Mouse (Mus musculus): ENCODE measurements at regions not wholly inside any gene's neighbourhood (a gene's known extent, or its start where the extent isn't known, plus 50 kb on each side); places are given as distances from the start of the nearest gene placed in this dataset.
"Not testable (repeated sequence)": the region's sequence is repeated elsewhere in the genome, so short reads cannot be mapped to it uniquely, and the experiment has no call there.

DNA sequence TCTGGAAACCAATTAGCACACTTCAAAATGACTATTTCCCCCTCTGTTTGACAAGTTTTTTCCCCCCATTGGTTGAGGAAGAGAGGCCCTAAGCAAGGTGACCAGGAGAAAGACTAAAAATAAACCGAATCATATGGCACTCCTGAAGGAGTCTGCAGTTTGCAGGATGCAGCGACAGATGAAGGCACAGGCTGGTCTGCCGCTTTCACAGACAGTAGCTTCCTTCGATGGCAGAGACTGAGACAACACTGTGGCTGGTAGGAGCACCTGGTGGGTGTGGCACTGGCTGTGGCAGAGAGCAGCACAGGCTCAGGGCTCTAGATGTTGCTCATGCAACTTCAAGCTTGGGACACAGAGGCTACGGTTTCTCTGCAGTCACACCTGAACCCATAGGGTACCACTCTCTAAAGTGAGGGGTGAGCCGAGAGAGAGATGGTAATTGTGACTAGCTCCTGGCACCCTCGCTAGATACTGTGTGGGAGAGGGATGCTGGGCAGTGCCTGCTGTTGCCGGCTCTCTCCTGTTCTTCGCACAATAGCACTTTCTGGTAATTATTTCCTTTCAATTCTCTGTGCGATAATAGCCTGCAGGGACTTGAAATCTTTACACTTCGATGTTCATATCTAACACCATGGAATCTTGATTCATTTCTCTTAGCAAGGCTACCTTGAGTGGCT, 88.7 kb upstream of the Myt1l start:
- Histone ChIP-seq H3ac (ENCODE audit: control insufficient read depth, insufficient read length) (no peak overlapping the region), H3K4me3 (no peak overlapping the region), H3K27me3 (ENCODE audit: control insufficient read depth, insufficient read depth, insufficient read length) (no peaks in the 10 kb centered on the region), H3K4me2 (ENCODE audit: low read depth) (no peak overlapping the region), H3K79me2 (ENCODE audit: control insufficient read depth, insufficient read depth) (no peaks in the 10 kb centered on the region), H3K36me3 (ENCODE audit: control insufficient read depth, insufficient read depth) (no peaks in the 10 kb centered on the region)
- TF ChIP-seq TCF12 (IDR thresholded peaks at IDR 0.05; ENCODE audit: insufficient read depth, poor library complexity, severe bottlenecking) (no peak), MAX (IDR thresholded peaks at IDR 0.05; ENCODE audit: low read depth) (no peak), POLR2AphosphoS2 (IDR thresholded peaks at IDR 0.05; ENCODE audit: insufficient read length, low read depth) (no peak), MYOG (IDR thresholded peaks at IDR 0.05; ENCODE audit: control insufficient read depth in 1 of 3, insufficient read depth in 1 of 3, insufficient read length in 2 of 3, low read depth in 2 of 3) (no peak), MYOD1 (IDR thresholded peaks at IDR 0.05; ENCODE audit: control insufficient read depth in 1 of 3, insufficient read length in 2 of 3, low read depth in 2 of 3) (no peak), TCF3 (IDR thresholded peaks at IDR 0.05; ENCODE audit: insufficient read length, low read depth) (no peak), E2F4 (IDR thresholded peaks at IDR 0.05; ENCODE audit: insufficient read depth) (no peak), REST (IDR thresholded peaks at IDR 0.05; ENCODE audit: insufficient read depth, insufficient read length) (no peak), CEBPB (IDR thresholded peaks at IDR 0.05; ENCODE audit: insufficient read depth, poor library complexity, severe bottlenecking) (no peak), SRF (IDR thresholded peaks at IDR 0.05; ENCODE audit: control insufficient read depth, insufficient read length, low read depth) (no peak), USF1 (IDR thresholded peaks at IDR 0.05; ENCODE audit: low read depth) (no peak), POLR2A (IDR thresholded peaks at IDR 0.05; ENCODE audit: insufficient read length, low read depth) (no peak)

DNA sequence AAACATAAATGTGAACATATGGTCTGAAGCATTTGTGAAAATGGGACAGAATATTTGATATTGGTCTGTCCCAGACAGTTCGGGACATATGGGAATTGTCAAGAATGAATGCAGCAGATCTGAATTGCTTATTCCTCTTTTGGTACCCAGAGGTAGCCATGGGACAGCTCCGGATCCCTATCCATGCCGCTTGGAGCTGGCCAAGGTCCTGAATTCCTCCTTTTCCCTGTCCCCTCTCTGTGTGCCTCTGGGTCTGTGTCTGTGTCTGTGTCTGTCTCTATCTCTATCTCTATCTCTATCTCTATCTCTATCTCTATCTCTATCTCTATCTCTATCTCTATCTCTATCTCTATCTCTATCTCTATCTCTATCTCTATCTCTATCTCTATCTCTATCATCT, 63.0 kb upstream of the Myt1l start:
- peak; percentile 60 for TF ChIP-seq REST (IDR thresholded peaks at IDR 0.05; ENCODE audit: insufficient read depth, insufficient read length)
- H3ac ChIP-seq (ENCODE audit: control insufficient read depth, insufficient read length); H3K27me3 ChIP-seq (ENCODE audit: control insufficient read depth, insufficient read depth, insufficient read length); H3K36me3 ChIP-seq (ENCODE audit: control insufficient read depth, insufficient read depth); H3K4me3 ChIP-seq; H3K4me2 ChIP-seq (ENCODE audit: low read depth); H3K79me2 ChIP-seq (ENCODE audit: control insufficient read depth, insufficient read depth): not testable (repeated sequence)
